Mouse (Mus musculus) MEL (cell line): ENCODE measurements around the gene Tmem181a. TPM values are rescaled to one million over a fixed set of nuclear protein-coding genes. Genes with fewer than 3 reads are reported as not detected.
"Not testable (repeated sequence)": the region's sequence is repeated elsewhere in the genome, so short reads cannot be mapped to it uniquely, and the experiment has no call there.

Experiments used
- DNase-seq: peaks from one replicate; pipeline ENCODE4 v3.0.0; 2011; ENCODE audit warnings: low read depth, low spot score
- H3K27ac ChIP-seq: 2 replicates; pipeline ENCODE4 v1.5.1; 2012; ENCODE audit warnings: low read depth, mild to moderate bottlenecking, control low read depth, low read length, moderate library complexity; ENCODE audit not compliant: control insufficient read depth
- H3K27me3 ChIP-seq, 2 experiments: fragments of 150-350 bp in 1 of 2; sonication (generic) in 1 of 2; 2 replicates each; pipeline ENCODE4 v1.6.1; 2012; ENCODE audit warnings: low read length in 2 of 2, mild to moderate bottlenecking in 2 of 2, improper control_type of control experiment in 1 of 2, moderate library complexity in 1 of 2; ENCODE audit not compliant: insufficient read depth in 2 of 2, control insufficient read depth in 1 of 2
- H3K36me3 ChIP-seq, 2 experiments: 2 replicates each; pipeline ENCODE4 v1.6.1; 2012 to 2014; ENCODE audit warnings: low read length in 2 of 2, improper control_type of control experiment in 1 of 2, inconsistent platforms in 1 of 2, mild to moderate bottlenecking in 1 of 2; ENCODE audit not compliant: insufficient read depth in 2 of 2, control insufficient read depth in 1 of 2
- H3K4me1 ChIP-seq, 2 experiments: fragments of 150-350 bp in 1 of 2; sonication (generic) in 1 of 2; 2 replicates each; pipeline ENCODE4 v1.6.1; 2012; ENCODE audit warnings: low read length in 2 of 2, improper control_type of control experiment in 1 of 2, mild to moderate bottlenecking in 1 of 2; ENCODE audit not compliant: insufficient read depth in 2 of 2, control insufficient read depth in 1 of 2
- H3K4me3 ChIP-seq, 2 experiments: fragments of 150-350 bp in 1 of 2; sonication (generic) in 1 of 2; 2 replicates each; pipeline ENCODE4 v1.5.1; 2012; ENCODE audit warnings: low read depth in 2 of 2, low read length in 2 of 2, mild to moderate bottlenecking in 2 of 2, moderate library complexity in 2 of 2, control low read depth in 1 of 2, improper control_type of control experiment in 1 of 2; ENCODE audit not compliant: control insufficient read depth in 1 of 2, insufficient read depth in 1 of 2
- H3K79me2 ChIP-seq: 2 replicates; pipeline ENCODE4 v1.6.1; 2012; ENCODE audit warnings: mild to moderate bottlenecking, low read length, moderate library complexity; ENCODE audit not compliant: control insufficient read depth, poor library complexity, insufficient read depth
- H3K9ac ChIP-seq: 2 replicates; pipeline ENCODE4 v1.6.1; 2012; ENCODE audit warnings: low read depth, mild to moderate bottlenecking, control low read depth, low read length, moderate library complexity; ENCODE audit not compliant: control insufficient read depth, poor library complexity, severe bottlenecking
- H3K9me3 ChIP-seq: fragments of 150-350 bp; sonication (generic); replicated peaks from 2 replicates; pipeline ENCODE4 v1.6.1; 2012; ENCODE audit warnings: mild to moderate bottlenecking, low read length, improper control_type of control experiment, moderate library complexity; ENCODE audit not compliant: insufficient read depth
- polyA plus RNA-seq, 2 experiments: library from polyadenylated mRNA; stranded (reverse) in 1 of 2; unstranded in 1 of 2; fragments of >175 nt in 1 of 2; fragments of >200 nt in 1 of 2; gene quantifications; 2 replicates each; pipeline versions ENCODE4 v1.2.1 to v1.2.4; 2012; ENCODE audit warnings: low replicate concordance in 2 of 2, low read depth in 1 of 2; ENCODE audit not compliant: insufficient read length in 2 of 2, insufficient read depth in 1 of 2, missing spikeins in 1 of 2
- total RNA-seq: library from RNA; depleted of rRNA; stranded (reverse); fragments of 300-350 nt; gene quantifications from 2 replicates; pipeline ENCODE4 v1.2.3, GENCODE M21; 2012

The Tmem181a gene
- total and polyA plus RNA-seq, 3 experiments: 6.5 to 25.5 (median 10.8) TPM

- not testable (repeated sequence) for H3K27me3 ChIP-seq, H3K27ac ChIP-seq, DNase-seq, H3K36me3 ChIP-seq, H3K79me2 ChIP-seq, H3K4me3 ChIP-seq, H3K9me3 ChIP-seq, H3K9ac ChIP-seq, H3K4me1 ChIP-seq
Measured at GRCm38 (mm10) chr17:6280513-6280912, 23.9 kb downstream of the Tmem181a start.

- H3K27me3 ChIP-seq, H3K79me2 ChIP-seq, H3K4me1 ChIP-seq, H3K27ac ChIP-seq, H3K9me3 ChIP-seq, DNase-seq, H3K36me3 ChIP-seq, H3K9ac ChIP-seq, H3K4me3 ChIP-seq: not testable (repeated sequence)
Measured at GRCm38 (mm10) chr17:6283137-6283536, 26.5 kb downstream of the Tmem181a start.

GRCm38 (mm10) chr17:6286169-6286568 lies 29.5 kb downstream of the Tmem181a start:
- not testable (repeated sequence) for DNase-seq, H3K27ac ChIP-seq, H3K4me3 ChIP-seq, H3K79me2 ChIP-seq, H3K27me3 ChIP-seq, H3K9me3 ChIP-seq, H3K4me1 ChIP-seq, H3K36me3 ChIP-seq, H3K9ac ChIP-seq

- H3K79me2 ChIP-seq, H3K4me3 ChIP-seq, H3K4me1 ChIP-seq, DNase-seq, H3K27ac ChIP-seq, H3K36me3 ChIP-seq, H3K27me3 ChIP-seq, H3K9ac ChIP-seq, H3K9me3 ChIP-seq: not testable (repeated sequence)
Measured at GRCm38 (mm10) chr17:6289045-6289444, 32.4 kb downstream of the Tmem181a start.

GRCm38 (mm10) chr17:6293882-6294281 lies 37.2 kb downstream of the Tmem181a start:
- not testable (repeated sequence) for H3K79me2 ChIP-seq, DNase-seq, H3K4me3 ChIP-seq, H3K9ac ChIP-seq, H3K9me3 ChIP-seq, H3K4me1 ChIP-seq, H3K36me3 ChIP-seq, H3K27ac ChIP-seq, H3K27me3 ChIP-seq

- H3K27me3 ChIP-seq, H3K4me3 ChIP-seq, DNase-seq, H3K9ac ChIP-seq, H3K4me1 ChIP-seq, H3K79me2 ChIP-seq, H3K27ac ChIP-seq, H3K9me3 ChIP-seq, H3K36me3 ChIP-seq: not testable (repeated sequence)
Measured at GRCm38 (mm10) chr17:6297060-6297795, 40.6 kb downstream of the Tmem181a start.

- not testable (repeated sequence) for H3K4me1 ChIP-seq, DNase-seq, H3K9ac ChIP-seq, H3K4me3 ChIP-seq, H3K9me3 ChIP-seq, H3K79me2 ChIP-seq, H3K27me3 ChIP-seq, H3K27ac ChIP-seq, H3K36me3 ChIP-seq
Measured at GRCm38 (mm10) chr17:6300190-6300863, 43.7 kb downstream of the Tmem181a start.
